Mouse (Mus musculus): ENCODE measurements around the gene Mrps21.
"Not testable (repeated sequence)": the region's sequence is repeated elsewhere in the genome, so short reads cannot be mapped to it uniquely, and the experiment has no call there.

Gene Mrps21

DNA sequence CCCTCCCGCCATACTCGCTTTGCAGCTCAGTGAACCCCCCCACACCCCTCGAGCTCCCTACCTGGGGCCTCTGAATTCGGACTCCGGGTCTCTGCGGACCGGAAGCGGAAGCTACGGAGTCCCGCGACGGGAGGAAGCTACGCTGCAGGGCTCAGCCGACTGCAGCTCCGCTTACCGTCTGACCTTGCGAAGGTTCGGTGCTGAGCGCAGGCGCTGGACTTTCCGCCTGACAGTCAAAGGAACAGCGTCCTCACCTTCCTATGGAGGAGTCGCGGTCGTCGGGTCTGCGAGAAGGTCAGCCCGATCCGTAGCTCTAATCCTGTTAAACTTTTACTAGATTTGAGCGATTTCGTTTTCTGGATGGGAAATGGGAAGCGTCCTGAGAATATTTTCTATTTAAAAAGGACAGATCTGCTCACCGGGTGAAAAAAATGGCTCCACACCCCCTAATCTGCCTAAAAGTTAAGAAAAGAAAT, at the start of gene Mrps21:
TSS of gene Mrps21 (minus strand) at position 128 of the 476 bp plus-strand sequence.
- peak; percentile 93 for DNase-seq (ENCODE audit: low read depth, low spot score)

DNA sequence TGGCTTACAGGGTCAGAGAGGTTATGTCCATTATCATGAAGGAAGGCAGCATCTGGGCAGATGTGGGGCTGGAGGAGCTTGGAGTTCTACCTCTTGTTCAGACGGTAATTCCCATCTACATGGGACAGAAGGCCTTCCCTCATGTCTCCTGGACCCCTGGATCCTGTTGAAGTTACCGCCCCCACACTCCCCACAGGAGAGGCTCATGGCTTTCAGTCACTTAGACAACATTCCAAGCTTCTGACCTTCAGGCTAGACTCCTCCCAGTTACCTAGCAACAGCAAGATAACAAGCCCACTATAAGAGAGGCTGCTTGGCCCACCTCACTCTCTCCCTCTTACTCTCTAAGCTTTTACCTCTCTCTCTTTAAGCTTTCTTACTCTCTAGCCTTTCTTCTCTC, 49.2 kb upstream of the Mrps21 start:
- DNase-seq (ENCODE audit: low read depth, low spot score), result peak; percentile 83

DNA sequence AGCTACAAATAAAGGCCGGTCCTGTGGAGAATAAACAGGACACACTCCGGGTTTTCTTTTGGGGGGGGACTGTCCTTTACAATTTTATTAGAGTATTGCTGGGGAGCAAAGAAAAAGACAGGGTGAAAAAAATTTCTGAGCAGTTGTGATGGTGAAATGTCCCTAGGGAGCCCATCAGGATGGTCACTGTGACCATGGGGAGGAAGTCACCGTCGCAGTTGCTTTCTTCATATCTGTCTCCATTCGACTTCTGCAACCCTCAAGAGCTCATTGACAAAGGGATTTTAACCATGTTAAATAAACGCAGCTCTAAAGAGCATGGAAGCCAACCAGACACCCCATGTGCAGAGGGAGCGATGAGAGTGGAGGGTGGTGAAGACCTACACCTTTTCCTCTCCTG, 45.4 kb upstream of the Mrps21 start:
- no peak for DNase-seq (ENCODE audit: low read depth, low spot score)

DNA sequence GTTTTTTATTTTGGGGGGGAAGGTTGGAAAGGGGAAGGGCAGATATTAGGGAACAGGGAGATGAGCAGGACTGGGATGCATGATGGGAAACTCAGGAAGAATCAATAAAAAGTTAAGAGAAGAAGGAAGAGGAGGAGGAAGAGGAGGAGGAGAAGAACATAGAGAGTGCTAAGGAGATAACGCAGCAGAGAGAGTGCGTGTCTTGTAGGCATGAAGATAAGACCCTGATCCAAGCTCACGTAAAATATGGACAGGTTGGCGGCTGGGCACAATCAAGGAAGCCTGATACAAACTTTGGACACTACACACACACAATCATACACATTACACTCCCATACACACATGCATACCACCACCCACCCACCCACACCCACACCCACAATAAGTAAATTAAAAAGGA, 43.4 kb upstream of the Mrps21 start:
- DNase-seq (ENCODE audit: low read depth, low spot score), result no peak

DNA sequence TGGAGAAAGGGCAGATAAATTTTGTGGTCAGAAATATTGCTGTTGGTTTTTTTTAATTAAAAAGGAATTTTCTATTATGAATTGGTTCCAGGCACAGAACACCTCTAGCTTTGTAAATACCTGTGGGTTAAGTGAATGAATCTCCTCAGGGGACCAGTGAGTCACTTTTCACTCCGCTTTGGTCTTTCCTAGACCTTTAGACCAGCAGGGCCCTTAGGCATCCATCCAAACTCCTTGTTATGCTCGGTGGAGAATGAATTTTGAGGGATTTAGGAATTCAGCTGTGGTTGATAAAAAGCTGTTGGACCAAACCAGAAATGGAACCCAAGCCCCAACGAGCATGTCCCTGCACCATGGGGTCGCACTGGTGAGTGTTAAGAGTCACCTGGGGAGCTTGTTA, 36.3 kb upstream of the Mrps21 start:
- DNase-seq (ENCODE audit: low read depth, low spot score), result no peak

DNA sequence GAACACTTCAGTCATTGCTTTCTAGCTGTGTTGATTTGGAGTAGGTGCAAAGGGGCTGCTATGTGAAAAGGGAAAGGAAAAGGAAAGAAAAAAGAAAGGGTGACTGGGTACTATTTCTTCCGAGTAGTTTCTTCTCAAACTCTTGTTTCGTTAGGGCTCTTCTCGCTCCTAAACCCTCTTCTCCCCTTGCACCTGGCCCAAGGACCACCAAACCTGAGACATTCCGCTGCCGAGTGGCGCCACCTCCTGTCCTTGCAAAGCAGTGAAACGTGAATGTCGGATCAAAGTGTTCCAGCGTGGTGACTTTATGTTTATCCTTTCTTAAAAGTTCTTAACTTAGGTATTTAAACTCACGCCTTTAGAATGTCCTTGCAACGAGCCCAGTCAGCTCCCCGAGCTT, 35.5 kb upstream of the Mrps21 start:
- peak; percentile 66 for DNase-seq (ENCODE audit: low read depth, low spot score)

DNA sequence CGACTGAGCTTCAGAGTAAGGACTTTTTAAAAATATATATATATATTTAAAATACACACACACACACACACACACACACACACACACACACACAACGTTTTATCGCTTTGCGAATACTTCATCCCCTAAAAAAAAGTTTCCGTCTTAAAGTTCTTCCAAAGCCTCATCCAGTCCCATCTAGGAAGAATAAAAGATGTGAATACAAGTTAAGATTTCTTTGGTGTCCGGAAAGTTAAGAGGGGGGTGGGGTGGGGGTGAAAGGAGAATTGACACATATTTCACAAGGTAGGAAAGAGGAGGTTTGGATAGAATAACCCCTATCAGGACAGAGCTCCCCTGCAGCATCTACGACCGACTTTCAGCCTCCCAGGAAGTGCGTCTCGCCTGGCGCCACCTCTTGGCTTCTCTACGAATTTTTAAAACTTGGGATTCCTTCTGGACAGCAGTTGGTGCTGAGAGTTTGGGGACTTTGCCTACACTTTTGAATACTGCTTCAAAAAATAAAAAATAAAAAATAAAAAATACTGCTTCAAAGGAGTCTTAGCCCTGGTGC, 34.7 kb upstream of the Mrps21 start:
- peak; percentile 75 for DNase-seq (ENCODE audit: low read depth, low spot score)

DNA sequence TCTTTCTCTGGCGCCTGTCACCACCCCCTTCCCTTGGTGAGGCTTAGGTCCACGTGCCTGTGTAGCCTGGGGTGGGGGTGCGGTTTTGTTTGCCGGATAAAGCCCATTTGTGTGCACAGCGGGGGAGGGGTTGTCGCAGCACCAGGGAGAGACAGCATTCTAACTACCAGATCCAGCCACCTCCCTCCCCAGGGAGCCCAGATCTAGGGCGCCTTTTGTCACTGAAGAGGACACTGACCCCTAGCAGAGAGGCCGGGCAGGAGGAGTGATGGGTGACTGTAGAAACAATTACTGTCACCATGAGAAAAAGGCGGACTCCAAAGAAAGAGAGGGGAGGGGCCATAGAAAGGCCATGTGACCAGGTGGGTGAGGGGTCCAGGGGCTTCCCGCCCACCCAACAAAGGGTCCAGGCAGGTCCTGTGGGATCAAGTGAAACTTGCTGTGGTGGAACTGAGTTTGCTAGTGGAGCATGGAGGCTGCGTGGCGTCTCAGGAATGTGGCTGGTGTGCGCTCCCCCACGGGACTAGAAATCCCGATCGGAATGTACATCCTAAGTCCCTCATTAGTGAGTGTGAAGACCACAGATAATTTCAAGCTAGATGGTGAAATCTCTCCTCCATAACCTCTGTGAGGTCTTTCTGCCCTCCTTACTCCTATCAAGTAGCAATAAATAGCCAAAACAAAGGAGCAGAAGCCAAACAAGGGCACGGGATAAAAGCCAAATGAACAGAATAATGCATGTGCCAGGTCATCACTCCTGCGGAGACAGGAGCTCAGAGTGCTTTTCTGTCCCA, 34.0 kb upstream of the Mrps21 start:
- DNase-seq (ENCODE audit: low read depth, low spot score), result peak; percentile 74

DNA sequence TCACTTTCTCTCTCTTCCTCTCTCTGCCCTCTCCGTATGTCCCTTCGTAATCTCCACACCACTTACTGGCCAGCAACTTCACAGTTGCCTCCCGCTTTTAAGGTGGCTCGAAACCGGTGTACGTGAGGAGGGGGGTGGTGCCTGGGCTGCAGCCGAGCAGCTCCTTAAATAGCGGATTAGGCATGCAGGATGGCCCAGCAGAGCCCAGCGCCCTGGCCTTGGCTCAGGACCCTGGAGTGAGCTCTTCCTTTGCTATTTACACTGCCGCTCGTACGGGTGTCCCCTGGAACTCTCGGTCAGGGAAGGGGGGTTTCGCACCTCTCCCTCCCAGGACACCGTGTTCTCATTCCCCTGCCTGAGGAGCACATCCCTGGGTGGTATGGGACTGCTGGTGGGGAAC, 33.2 kb upstream of the Mrps21 start, which contains the start of gene Car14:
TSS of gene Car14 (minus strand) at position 124 of the 400 bp plus-strand sequence.
- no peak for DNase-seq (ENCODE audit: low read depth, low spot score)

DNA sequence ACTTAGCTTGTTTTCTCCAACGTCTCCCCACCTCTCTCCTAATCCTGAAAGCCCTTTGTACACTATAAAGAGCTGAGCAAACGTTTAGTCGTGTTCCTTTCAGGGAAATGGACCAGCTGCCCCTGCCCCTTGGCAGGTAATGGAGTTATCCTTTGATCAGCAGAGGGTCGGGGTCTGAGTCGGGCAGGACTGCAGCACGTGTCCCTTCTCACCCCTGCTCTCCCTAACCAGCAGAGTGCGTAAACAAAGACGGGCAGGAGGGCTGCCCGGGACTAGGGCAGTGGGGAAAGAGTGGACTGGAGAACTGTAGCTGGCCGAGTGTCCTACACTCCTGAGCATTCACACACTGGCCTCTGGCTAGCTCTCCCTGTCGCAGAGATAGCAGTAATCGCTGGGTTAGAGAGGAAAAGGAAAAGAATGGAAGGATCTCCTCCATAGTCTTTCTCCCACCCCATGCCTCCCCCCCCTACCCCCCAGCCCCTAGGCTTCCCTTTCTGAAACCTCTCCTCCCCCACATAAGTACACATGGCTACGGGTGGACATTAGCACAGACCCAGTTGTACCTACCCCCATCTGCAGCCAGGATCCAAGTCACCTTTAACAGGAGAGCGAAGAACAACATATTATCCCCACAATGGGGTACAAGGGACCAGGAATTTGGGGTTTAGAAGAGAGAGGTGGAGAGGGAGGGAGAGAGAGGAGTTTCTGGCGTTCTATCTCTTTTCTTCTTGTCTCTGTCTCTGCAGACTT, 32.6 kb upstream of the Mrps21 start:
- DNase-seq (ENCODE audit: low read depth, low spot score), result no peak

DNA sequence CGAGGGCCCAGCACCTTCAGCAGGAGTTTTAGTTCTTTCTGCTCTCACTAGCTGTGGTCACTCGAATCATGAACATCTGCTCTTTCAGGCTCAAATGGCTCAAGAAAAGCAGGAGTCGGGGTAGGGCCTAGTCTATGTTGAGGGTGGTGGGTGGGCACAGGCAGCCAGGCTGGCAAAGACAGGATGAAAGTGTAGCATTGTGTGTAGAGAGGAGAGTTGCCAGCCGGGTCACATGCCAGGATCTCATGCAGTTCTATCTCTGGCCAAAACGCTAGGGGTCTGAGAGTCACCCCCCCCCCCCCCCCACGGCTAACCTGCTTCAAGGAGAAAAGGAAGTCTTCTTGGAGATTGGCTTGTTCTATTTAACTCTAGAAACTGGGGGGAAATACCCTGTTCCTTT, 31.3 kb upstream of the Mrps21 start:
- DNase-seq (ENCODE audit: low read depth, low spot score), result no peak

DNA sequence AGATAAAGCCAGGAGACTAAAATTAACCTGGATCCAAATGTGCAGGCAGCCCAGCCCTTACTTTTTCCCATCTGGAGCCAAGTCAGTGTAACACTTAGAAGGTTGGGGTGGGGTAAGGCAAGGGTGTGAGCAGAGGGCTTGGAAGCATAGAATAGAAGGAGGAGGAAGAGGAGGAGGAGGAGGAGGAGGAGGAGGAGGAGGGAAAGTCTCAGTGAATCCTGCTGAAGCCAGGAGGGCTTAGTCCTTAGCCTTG, 31.0 kb upstream of the Mrps21 start:
- no peak for DNase-seq (ENCODE audit: low read depth, low spot score)

DNA sequence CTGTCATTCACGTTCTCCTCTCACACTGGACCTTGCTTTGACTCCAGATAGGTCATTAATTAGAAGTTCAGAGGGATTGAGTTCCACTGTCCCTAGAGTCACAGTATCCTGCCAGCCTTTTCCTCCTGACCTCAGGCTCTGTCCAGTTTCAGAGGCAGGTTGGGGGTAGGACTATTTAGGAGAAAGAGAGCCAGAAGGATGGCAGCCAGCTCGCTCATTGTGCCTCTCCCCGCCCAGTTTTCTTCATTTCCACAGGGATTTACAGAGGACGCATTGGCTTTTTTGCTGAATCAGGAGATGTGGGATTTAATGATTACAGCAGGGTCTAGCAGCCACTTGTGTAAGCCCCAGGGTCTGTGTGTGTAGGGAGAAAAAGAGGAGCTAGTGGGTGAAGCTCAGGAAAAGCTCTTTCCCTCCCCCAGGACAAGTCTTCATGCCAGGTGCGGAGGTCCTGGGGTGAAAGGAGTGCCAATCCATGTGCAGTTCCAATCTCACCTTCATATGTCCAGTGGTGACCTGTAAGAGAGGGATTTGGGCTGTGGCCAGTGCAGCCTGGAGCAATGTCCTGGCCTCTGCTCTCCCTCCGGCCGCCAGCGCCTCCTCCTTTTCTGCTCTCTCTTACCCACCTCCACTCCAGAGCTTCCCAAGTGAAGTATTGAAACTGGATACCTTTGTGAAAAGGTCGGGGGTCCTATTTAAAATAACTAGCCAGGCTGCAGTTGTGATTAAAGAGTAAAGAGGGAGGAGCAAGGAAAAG, 30.5 kb upstream of the Mrps21 start:
- no peak for DNase-seq (ENCODE audit: low read depth, low spot score)

DNA sequence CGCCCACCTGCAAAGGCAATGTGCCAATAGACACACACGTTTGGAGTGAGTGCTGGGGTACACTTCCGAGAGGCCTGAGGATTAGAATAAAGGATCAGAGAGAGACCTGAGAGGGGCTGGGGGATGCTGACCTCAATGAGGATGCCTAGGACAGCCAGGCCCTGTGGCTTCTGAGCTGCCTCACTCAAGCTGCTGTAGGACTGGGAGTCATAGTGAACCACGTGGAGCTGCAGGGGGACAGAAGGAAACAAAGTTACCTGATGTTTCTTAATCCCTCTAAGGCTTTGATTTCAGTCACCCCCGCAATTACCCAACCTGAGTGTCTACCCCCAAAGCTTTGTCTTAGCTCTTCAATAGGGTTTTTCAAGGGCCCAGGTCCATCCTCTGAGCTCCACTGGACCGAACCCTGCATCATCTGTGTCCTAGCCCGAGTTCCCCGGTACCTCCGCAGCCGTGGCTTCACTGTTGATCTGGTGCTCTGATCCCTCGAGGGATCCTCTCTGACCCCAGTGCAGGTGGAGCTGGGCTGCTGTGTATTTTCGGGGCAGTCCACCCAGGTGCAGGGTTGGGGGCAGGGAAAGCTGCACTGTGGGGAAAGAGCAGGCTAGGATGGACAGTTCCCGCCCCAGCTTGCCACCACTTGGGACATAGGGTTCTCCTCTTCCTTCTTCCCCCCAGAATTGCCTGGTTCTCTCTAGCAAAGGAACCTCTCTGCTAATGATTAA, 28.6 kb upstream of the Mrps21 start:
- DNase-seq (ENCODE audit: low read depth, low spot score), result no peak

DNA sequence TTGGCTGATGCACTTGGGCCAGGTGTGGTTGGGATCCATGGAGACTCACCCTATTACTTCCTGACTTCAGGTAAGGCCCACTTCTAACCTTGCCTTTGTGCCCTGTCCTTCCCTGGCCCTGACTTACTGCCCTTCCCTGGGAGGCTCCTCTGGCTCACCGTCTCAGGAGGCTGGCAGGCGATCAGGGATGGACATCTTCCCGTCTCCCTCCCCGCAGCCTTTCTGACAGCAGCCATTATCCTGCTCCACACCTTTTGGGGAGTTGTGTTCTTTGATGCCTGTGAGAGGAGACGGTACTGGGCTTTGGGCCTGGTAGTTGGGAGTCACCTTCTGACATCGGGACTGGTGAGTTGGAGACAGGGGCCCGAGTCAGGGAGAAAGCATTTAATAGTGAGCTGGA, 24.2 kb upstream of the Mrps21 start:
- not testable (repeated sequence) for DNase-seq (ENCODE audit: low read depth, low spot score)

DNA sequence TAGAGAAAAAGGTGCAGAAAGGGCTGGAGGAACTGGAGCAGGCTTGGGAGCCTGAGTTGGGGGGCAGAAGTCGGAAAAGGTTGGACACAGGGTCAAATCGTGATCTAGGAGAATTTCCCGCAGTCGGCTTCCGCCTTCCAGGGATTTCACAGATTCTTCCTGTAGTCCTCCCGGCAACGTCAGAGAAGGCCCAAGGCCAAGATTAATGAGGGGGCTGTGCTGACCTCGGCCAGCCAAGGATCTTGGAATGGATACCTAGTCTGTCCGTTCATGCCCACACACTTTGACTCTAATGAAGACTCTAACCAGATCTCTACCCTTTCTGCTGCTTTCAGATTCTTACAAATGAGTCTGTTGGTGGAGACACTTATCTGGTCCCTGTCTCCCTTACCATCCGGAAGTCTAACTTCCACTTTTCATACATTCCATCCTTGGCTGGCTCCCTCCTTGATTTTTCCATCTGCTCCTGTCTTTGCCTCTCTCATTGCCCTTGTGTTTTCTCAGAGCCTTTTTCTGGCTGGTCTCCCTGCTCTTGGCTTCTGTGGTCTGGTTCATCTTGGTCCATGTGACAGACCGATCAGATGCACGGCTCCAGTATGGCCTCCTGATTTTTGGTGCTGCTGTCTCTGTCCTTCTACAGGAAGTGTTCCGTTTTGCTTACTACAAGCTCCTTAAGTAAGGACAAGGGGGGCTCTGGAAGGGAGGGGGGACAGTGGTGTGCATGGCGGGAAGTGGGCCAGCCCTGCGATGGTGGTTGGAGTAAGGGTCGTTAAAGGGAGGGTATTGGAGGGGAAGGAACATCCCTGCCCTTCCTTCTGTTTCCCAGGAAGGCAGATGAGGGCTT, 23.2 kb upstream of the Mrps21 start:
- peak; percentile 47 for DNase-seq (ENCODE audit: low read depth, low spot score)

DNA sequence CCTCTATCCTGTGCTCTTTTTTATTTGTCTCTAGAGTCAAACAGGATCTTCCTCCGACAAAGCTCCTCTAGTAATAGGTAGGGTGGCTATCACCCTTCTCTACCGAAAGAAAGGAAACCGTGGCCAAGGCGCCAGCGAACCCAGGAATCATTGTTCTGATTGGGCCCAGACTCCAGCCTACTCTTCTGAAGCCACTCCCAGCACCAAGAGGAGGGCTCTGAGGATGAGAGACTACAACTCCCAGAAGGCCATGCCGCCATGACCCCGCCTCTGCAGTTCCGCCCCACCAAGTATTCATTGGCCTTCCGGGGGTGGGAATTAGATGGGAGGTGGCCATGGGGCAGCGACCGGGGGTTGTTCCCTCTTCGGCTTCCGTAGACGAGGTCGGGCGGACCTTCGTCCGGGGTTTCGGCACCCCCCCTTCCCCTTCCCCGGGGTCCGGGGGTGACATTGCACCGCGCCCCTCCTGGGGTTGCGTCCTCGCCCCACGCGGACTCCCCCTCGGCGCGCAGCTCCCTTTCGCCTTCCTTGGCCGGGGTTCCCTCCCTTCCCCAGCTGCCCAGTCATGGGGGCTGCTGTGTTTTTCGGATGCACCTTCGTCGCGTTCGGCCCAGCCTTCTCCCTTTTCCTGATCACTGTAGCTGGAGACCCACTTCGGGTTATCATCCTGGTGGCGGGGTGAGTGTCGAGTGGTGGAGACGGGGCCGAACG, 22.4 kb upstream of the Mrps21 start, which contains the start of gene Aph1a:
TSS of gene Aph1a (plus strand) at position 364 of the 711 bp plus-strand sequence.
- DNase-seq (ENCODE audit: low read depth, low spot score), result peak; percentile 99

DNA sequence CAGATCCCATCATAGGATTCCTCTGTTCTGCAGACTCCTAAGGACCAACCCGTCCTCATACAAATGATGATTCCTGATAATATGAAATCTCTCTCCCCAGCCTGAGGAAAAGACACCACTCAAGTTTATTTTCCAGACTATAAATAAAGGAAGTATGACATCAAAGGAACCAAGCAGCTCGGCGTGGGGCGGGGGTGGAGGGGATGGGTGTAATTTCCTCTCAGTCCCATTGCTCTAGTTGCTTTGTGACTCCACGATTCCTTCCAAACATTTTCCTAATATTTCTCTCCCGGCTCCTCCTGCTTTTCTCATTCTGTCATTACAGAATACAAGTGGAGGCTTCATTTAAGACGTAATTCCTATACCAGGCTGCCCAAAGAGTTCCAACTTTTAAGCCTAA, 21.8 kb upstream of the Mrps21 start:
- no peak for DNase-seq (ENCODE audit: low read depth, low spot score)

Data from R1 (cell line).